Mouse (Mus musculus): Measurements from ENCODE around the gene Map3k10. TPM values are rescaled to one million over a fixed set of nuclear protein-coding genes. Genes with fewer than 3 reads are reported as not detected.
A peak's percentile ranks its signal among the peaks of the same experiment; 100 is the strongest.

The Map3k10 gene
- polyA plus RNA-seq, 1 experiment from 2014 or later, result 8.8 TPM

GRCm38 (mm10) chr7:27675222-27675612 lies 819 bp upstream of the Map3k10 start:
- H3K27me3 ChIP-seq, result no peaks in the 10 kb centered on the region
- no peak for ATAC-seq (ENCODE audit: low FRiP score, low read depth)
- 31% methylated on average over 14 of the region's 14 CpGs for WGBS
- peak overlapping the region; percentile 99 for H3K4me2 ChIP-seq (replicated peaks)
- 0 out of 2 replicates have a peak overlapping the region, but pooled peaks have one; percentile 82 for H3K27ac ChIP-seq
- H3K4me3 ChIP-seq, result peak overlapping the region; percentile 90
- peaks cover 15% of the 10 kb centered on the region for H3K36me3 ChIP-seq
- H3K4me1 ChIP-seq, result peaks cover 27% of the 10 kb centered on the region
- H3K9me3 ChIP-seq, result no peaks in the 10 kb centered on the region
- no peak overlapping the region for H3K9ac ChIP-seq

- Histone ChIP-seq H3K27ac (peak overlapping the region; percentile 82; the same call in 1 of the 2 replicates), H3K9ac (peak overlapping the region; percentile 93), H3K4me2 (replicated peaks) (peak overlapping the region; percentile 99), H3K4me3 (peak overlapping the region; percentile 90), H3K9me3 (no peaks in the 10 kb centered on the region), H3K36me3 (peaks cover 19% of the 10 kb centered on the region), H3K27me3 (no peaks in the 10 kb centered on the region), H3K4me1 (peaks cover 27% of the 10 kb centered on the region)
- under 1% methylated on average over 31 of the region's 38 CpGs for WGBS
- ATAC-seq (ENCODE audit: low FRiP score, low read depth), result peak; percentile 68
Measured at GRCm38 (mm10) chr7:27674195-27674521, 240 bp downstream of the Map3k10 start.

DNA sequence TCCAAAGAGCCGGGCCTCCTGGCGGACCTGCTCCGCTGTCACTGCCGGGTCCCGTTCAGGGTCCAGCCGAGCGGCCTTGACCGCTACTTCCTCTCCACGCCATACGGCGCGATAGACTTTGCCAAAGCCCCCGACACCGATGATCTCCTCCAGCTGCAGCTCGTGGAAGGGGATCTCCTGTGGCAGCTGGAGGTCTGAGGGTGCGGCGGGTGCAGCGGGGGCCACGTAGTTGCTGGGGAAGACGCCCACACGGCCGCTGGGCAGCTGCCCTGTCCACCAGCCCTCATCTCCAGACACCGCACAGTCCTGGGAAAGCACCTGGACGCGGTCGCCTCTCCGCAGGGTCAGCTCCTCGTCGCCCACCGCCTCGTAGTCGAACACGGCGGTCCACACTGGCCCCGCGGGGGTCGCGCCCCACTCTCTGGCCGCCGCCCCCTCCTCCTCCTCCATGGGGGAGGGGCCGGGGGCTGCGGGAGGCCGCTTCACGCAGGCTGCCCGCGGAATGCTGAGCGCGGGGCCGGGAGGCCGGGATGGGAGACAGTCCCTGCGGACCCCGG lies 745 bp downstream of the Map3k10 start:
- 2% methylated on average over 42 of the region's 52 CpGs for WGBS

GRCm38 (mm10) chr7:27673064-27673574 lies 1.3 kb downstream of the Map3k10 start:
- no peak for ATAC-seq (ENCODE audit: low FRiP score, low read depth)
- no peaks in the 10 kb centered on the region for H3K27me3 ChIP-seq
- WGBS, result 64% methylated on average over 9 of the region's 9 CpGs
- H3K4me3 ChIP-seq, result peak overlapping the region; percentile 90
- H3K4me1 ChIP-seq, result peaks cover 27% of the 10 kb centered on the region
- no peaks in the 10 kb centered on the region for H3K9me3 ChIP-seq
- H3K4me2 ChIP-seq (replicated peaks), result peak overlapping the region; percentile 99
- no peak overlapping the region for H3K27ac ChIP-seq
- peaks cover 26% of the 10 kb centered on the region for H3K36me3 ChIP-seq
- H3K9ac ChIP-seq, result peak overlapping the region; percentile 93

More for the DNA sequence above, 745 bp downstream of the Map3k10 start:
- Histone ChIP-seq H3K4me3 (peak overlapping the region; percentile 90), H3K4me1 (peaks cover 27% of the 10 kb centered on the region), H3K9me3 (no peaks in the 10 kb centered on the region), H3K4me2 (replicated peaks) (peak overlapping the region; percentile 99), H3K27ac (no peak overlapping the region), H3K27me3 (no peaks in the 10 kb centered on the region), H3K36me3 (peaks cover 21% of the 10 kb centered on the region), H3K9ac (peak overlapping the region; percentile 93)
- peak; percentile 13; the same call in 1 of the 2 replicates for ATAC-seq (ENCODE audit: low FRiP score, low read depth)

- Histone ChIP-seq H3K9ac (no peak overlapping the region), H3K36me3 (peaks cover 82% of the 10 kb centered on the region), H3K9me3 (no peaks in the 10 kb centered on the region), H3K4me2 (replicated peaks) (no peak overlapping the region), H3K27ac (no peak overlapping the region), H3K4me1 (no peaks in the 10 kb centered on the region), H3K4me3 (no peak overlapping the region), H3K27me3 (peaks cover 28% of the 10 kb centered on the region)
- no peak for ATAC-seq (ENCODE audit: low FRiP score, low read depth)
- WGBS, result 85% methylated on average over 4 of the region's 4 CpGs
Measured at GRCm38 (mm10) chr7:27662038-27662437, 12.4 kb downstream of the Map3k10 start.

DNA sequence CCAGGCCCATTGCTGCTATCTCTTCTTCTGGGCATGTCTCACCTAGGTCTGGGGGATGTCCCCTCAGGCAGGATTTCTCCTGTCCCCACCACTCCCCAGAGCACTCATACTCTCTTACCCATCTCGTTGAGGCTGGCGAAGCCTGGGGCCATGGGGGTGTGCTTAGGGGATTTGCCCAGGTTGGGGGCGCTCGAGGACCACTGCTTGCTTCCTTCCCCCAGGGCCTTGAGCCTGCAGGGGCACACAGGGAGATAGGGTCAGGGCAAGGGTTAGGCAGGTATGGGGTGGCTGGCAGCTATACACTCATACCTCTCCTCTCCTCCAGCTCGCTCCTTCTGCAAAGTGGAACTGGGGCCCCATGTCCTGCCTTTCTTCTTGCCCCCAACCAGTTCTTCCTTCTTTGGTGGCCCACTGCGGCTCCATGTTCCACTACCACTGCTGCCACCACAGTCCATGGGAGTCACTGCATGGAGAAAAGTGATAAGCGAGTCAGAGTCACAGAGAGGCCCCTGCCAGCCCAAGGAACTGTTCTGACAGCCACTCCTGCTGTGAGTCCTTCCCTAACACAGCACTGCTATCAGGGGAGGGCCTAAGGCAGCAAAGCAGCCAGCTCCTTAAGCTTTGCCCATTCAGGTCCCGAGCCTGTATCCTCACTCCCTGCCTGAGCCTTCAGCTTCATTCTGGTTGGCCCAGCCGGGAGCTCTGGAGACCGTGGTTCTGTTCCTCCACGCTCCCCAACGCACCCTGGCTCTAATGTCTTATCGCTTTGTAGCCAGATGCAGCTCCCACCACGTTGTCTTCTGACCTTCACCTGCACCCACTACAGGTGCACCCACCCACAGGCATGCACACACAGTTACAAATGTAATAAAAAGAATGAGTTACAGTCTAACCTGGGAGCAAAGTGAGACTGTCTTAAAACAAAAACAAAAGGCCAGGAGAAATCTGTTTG lies 15.4 kb downstream of the Map3k10 start:
- H3K4me3 ChIP-seq, result no peak overlapping the region
- H3K27ac ChIP-seq, result no peak overlapping the region
- WGBS, result 53% methylated on average over 14 of the region's 14 CpGs
- H3K4me1 ChIP-seq, result peaks cover 3% of the 10 kb centered on the region
- H3K27me3 ChIP-seq, result peaks cover 59% of the 10 kb centered on the region
- peaks cover 61% of the 10 kb centered on the region for H3K36me3 ChIP-seq
- no peak overlapping the region for H3K9ac ChIP-seq
- ATAC-seq (ENCODE audit: low FRiP score, low read depth), result no peak
- H3K9me3 ChIP-seq, result no peaks in the 10 kb centered on the region
- no peak overlapping the region for H3K4me2 ChIP-seq (replicated peaks)

DNA sequence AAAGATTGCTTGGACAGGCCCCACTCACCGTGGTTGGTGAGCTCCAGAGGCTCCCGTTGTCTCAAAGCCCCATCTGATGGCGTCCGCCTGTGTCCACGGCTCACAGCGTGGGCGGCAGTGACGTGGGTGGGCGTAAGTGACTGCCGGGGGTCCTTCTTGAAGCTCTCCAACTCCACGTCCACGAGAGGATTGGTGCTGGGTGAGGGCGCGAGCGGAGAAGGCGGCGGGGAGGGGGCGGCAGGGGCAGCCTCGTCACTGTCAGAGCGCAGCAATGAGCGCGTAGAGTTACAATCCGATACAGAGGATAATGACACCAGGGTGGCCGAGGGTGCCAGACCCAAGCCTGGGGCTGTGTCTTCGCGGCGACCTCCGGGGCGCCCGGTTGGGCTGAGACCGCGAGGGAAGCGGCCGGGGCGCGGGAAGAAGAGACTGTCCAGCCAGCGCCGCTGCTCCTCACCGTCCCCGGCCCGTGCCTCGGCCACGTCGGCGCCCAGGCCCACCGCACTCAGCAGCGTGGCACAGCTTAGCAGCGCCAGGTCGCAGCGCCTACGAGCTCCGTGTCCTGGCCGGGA lies 16.5 kb downstream of the Map3k10 start:
- no peak for ATAC-seq (ENCODE audit: low FRiP score, low read depth)
- peaks cover 56% of the 10 kb centered on the region for H3K36me3 ChIP-seq
- H3K4me1 ChIP-seq, result peaks cover 8% of the 10 kb centered on the region
- H3K9me3 ChIP-seq, result no peaks in the 10 kb centered on the region
- H3K4me2 ChIP-seq (replicated peaks), result no peak overlapping the region
- H3K27me3 ChIP-seq, result peaks cover 70% of the 10 kb centered on the region
- no peak overlapping the region for H3K9ac ChIP-seq
- no peak overlapping the region for H3K27ac ChIP-seq
- WGBS, result 24% methylated on average over 53 of the region's 53 CpGs
- no peak overlapping the region for H3K4me3 ChIP-seq

- 88% methylated on average over 16 of the region's 16 CpGs for WGBS
- no peak overlapping the region for H3K4me2 ChIP-seq (replicated peaks)
- H3K4me1 ChIP-seq, result peaks cover 8% of the 10 kb centered on the region
- ATAC-seq (ENCODE audit: low FRiP score, low read depth), result no peak
- H3K36me3 ChIP-seq, result peaks cover 46% of the 10 kb centered on the region
- no peak overlapping the region for H3K4me3 ChIP-seq
- no peak overlapping the region for H3K9ac ChIP-seq
- H3K27me3 ChIP-seq, result peaks cover 83% of the 10 kb centered on the region
- H3K9me3 ChIP-seq, result no peaks in the 10 kb centered on the region
- no peak overlapping the region for H3K27ac ChIP-seq
Measured at GRCm38 (mm10) chr7:27656600-27656999, 17.8 kb downstream of the Map3k10 start.

DNA sequence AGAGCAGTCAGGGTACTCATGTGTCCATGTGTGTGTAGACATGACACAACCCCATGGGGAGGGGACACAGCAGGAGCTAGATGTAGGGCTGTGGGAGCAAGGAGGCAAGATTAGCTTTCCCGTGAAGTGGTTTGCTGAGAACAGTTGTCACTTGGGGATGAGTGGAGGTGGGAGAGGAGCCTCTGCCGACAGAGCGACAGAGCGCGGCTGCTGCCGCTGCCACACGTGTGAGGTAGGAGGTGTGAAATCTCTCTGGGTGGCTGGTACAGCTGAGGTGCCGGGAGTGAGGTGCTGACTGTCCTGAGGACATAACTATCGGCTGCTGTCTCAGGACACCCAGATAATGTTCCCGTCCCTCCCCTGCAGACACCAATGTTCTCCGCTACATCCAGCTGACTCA lies 18.9 kb downstream of the Map3k10 start:
- no peak overlapping the region for H3K9ac ChIP-seq
- 35% methylated on average over 11 of the region's 11 CpGs for WGBS
- H3K4me2 ChIP-seq (replicated peaks), result no peak overlapping the region
- H3K27me3 ChIP-seq, result peaks cover 87% of the 10 kb centered on the region
- no peak overlapping the region for H3K27ac ChIP-seq
- ATAC-seq (ENCODE audit: low FRiP score, low read depth), result no peak
- H3K36me3 ChIP-seq, result peaks cover 36% of the 10 kb centered on the region
- H3K9me3 ChIP-seq, result no peaks in the 10 kb centered on the region
- no peak overlapping the region for H3K4me3 ChIP-seq
- peaks cover 8% of the 10 kb centered on the region for H3K4me1 ChIP-seq

DNA sequence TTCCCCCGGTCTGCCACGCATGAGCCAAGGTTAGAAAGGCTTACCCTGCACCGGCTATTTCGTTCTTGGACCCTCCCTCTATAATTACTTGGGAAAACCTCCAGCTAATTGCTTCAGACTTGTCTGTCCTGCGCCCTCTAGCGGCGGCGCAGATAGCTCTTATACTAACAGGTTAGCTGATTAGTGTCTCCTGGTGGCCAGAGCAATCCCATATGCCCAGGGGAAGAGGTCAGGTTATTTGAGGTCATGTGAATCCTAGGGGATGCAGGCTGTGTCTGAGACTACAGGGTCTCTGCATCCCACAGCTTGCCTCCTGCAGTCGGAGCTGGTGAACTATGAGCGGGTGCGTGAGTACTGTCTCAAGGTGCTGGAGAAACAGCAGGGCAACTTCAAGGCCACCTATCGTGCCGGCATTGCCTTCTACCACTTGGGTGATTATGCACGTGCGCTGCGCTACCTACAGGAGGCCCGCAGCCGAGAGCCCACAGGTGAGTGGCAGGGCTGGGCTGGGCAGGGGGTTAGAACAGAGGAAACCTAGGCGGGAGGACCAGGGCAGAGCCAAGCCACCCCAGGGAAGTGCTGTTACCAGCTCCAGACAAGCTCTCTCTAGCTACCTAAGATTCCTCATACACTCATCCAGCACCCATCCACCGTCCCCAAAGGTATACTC lies 19.7 kb downstream of the Map3k10 start:
- Histone ChIP-seq H3K27ac (no peak overlapping the region), H3K9ac (no peak overlapping the region), H3K27me3 (peaks cover 86% of the 10 kb centered on the region), H3K4me3 (0 out of 2 replicates have a peak overlapping the region, but pooled peaks have one; percentile 35), H3K4me1 (peaks cover 8% of the 10 kb centered on the region), H3K4me2 (replicated peaks) (no peak overlapping the region), H3K36me3 (peaks cover 34% of the 10 kb centered on the region), H3K9me3 (no peaks in the 10 kb centered on the region)
- 64% methylated on average over 20 of the region's 20 CpGs for WGBS
- no peak for ATAC-seq (ENCODE audit: low FRiP score, low read depth)

DNA sequence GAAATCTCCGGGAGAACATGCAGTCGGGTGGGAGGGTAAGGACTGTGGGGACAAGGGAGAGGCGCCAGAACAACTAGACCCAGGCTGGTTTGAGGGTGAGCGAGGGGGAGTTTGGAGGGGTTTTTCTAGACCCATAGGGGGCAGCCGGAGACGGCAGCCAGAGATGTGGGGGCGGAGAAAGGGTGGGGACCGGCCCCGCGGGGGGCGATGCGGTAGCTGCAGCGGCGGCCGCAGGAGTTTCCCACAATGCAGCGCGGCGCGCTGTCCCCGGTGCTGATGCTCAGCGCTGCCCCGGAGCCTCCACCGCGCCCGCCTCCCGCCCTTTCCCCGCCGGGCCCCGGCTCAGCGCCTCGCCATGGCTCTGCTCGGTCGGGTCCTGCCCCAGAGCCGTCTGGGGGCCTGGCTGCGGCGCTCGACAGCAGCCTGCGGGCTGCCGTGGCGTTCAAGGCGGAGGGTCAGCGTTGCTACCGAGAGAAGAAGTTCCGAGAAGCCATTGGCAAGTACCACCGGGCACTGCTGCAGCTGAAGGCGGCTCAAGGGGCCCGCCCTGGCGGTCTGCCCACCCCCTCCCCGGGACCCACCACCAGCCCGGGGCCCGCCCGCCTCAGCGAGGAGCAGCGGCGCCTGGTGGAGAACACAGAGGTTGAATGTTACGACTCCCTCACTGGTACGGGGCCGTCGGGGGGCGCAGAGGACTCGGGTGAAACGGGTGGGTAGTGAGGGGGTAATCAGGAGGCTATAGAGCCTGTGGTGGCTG lies 20.5 kb downstream of the Map3k10 start, which contains the start of gene Ttc9b:
Gene Ttc9b (plus strand): TSS at position 235 of the 757 bp plus-strand sequence.
- H3K27ac ChIP-seq, result no peak within 1 kb of the TSS
- H3K4me3 ChIP-seq, result peak within 1 kb of the TSS; percentile 35
- H3K9ac ChIP-seq, result no peak within 1 kb of the TSS
- peaks cover 8% of the 10 kb centered on the region for H3K4me1 ChIP-seq
- peak; percentile 70; the same call in 1 of the 2 replicates for ATAC-seq (ENCODE audit: low FRiP score, low read depth)
- no peaks in the 10 kb centered on the region for H3K9me3 ChIP-seq
- peaks cover 25% of the 10 kb centered on the region for H3K36me3 ChIP-seq
- H3K4me2 ChIP-seq (replicated peaks), result peak within 1 kb of the TSS; percentile 63
- H3K27me3 ChIP-seq, result peaks cover 77% of the 10 kb centered on the region
- 4% methylated on average over 51 of the region's 62 CpGs for WGBS

All from limb, embryonic 13.5 days (tissue).